Mouse (Mus musculus) splenic B cell, adult 2 months (primary cell): Measurements from ENCODE around the gene Rab24.

Experiments
- DNase-seq: peaks from one replicate; pipeline ENCODE4 v3.0.0-alpha.2; 2011; ENCODE audit warnings: low read depth, low spot score
- H3K27me3 ChIP-seq: 2 replicates; pipeline ENCODE4 v1.6.1; 2012; ENCODE audit warnings: mild to moderate bottlenecking, low read length, moderate library complexity, mixed read lengths; ENCODE audit not compliant: control insufficient read depth, poor library complexity, insufficient read depth, severe bottlenecking
- H3K36me3 ChIP-seq: 2 replicates; pipeline ENCODE4 v1.6.1; 2012; ENCODE audit warnings: mild to moderate bottlenecking, low read length, moderate library complexity, mixed read lengths; ENCODE audit not compliant: control insufficient read depth, poor library complexity, insufficient read depth, severe bottlenecking

Rab24 gene

GRCm38 (mm10) chr13:55318351-55318750 lies 3.4 kb downstream of the Rab24 start:
- H3K27me3 ChIP-seq: no peaks in the 10 kb centered on the region
- H3K36me3 ChIP-seq: peaks cover 4% of the 10 kb centered on the region
- peak; percentile 46 for DNase-seq

- peaks cover 21% of the 10 kb centered on the region for H3K36me3 ChIP-seq
- H3K27me3 ChIP-seq: no peaks in the 10 kb centered on the region
- no peak for DNase-seq
Observed at GRCm38 (mm10) chr13:55314891-55315412, 6.8 kb downstream of the Rab24 start.

GRCm38 (mm10) chr13:55313051-55313450 lies 8.7 kb downstream of the Rab24 start:
- DNase-seq: no peak
- Histone ChIP-seq H3K27me3 (no peaks in the 10 kb centered on the region), H3K36me3 (peaks cover 28% of the 10 kb centered on the region)

- H3K27me3 ChIP-seq: no peaks in the 10 kb centered on the region
- DNase-seq: no peak
- peaks cover 33% of the 10 kb centered on the region for H3K36me3 ChIP-seq
Observed at GRCm38 (mm10) chr13:55312028-55312630, 9.6 kb downstream of the Rab24 start.

GRCm38 (mm10) chr13:55300913-55301312 lies 20.8 kb downstream of the Rab24 start:
- no peak for DNase-seq
- H3K27me3 ChIP-seq: no peaks in the 10 kb centered on the region
- H3K36me3 ChIP-seq: peaks cover 26% of the 10 kb centered on the region

- H3K36me3 ChIP-seq: peaks cover 18% of the 10 kb centered on the region
- H3K27me3 ChIP-seq: no peaks in the 10 kb centered on the region
- no peak for DNase-seq
Observed at GRCm38 (mm10) chr13:55296760-55297159, 25.0 kb downstream of the Rab24 start.

GRCm38 (mm10) chr13:55288854-55289253 lies 32.9 kb downstream of the Rab24 start:
- Histone ChIP-seq H3K36me3 (peaks cover 26% of the 10 kb centered on the region), H3K27me3 (no peaks in the 10 kb centered on the region; the same call in 1 of the 2 replicates)
- peak; percentile 50 for DNase-seq

GRCm38 (mm10) chr13:55277646-55278045 lies 44.1 kb downstream of the Rab24 start:
- DNase-seq: no peak
- Histone ChIP-seq H3K27me3 (no peaks in the 10 kb centered on the region), H3K36me3 (peaks cover 27% of the 10 kb centered on the region)

- no peaks in the 10 kb centered on the region for H3K27me3 ChIP-seq
- DNase-seq: no peak
- H3K36me3 ChIP-seq: peaks cover 25% of the 10 kb centered on the region
Observed at GRCm38 (mm10) chr13:55277203-55277602, 44.5 kb downstream of the Rab24 start.
